Mouse (Mus musculus): Measurements from ENCODE around the gene Arhgap24. TPM values are rescaled to one million over a fixed set of nuclear protein-coding genes. Genes with fewer than 3 reads are reported as not detected.

The Arhgap24 gene
- polyA plus RNA-seq, 1 experiment from 2014 or later, result 13.0 TPM

DNA sequence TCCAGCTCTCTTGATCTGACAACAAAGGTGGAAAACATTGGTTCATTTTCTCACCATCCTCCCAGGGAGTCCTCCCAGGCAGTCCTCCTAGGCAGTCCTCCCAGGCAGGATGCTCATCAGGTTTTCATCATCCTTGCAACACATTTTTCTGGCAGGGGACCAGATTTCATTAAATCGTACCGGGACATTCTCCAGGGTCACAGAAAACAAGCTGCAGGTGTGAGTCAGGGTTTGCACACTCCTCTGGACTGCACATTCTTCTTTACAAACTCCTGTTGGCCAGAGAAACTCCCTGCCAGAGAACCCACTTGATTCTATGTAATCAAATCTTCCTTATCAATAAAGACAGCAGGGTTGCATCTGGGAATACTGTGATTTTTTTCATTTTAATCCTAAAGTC is 25.9 kb upstream of the Arhgap24 start:
- no peak for ATAC-seq (ENCODE audit: insufficient number of reproducible peaks, low FRiP score, low TSS enrichment, low read depth)
- Histone ChIP-seq H3K27ac (replicated peaks; ENCODE audit: low read depth, low read length) (no peak overlapping the region), H3K9ac (ENCODE audit: low read length) (no peak overlapping the region), H3K4me3 (ENCODE audit: low read depth, low read length) (no peak overlapping the region), H3K27me3 (ENCODE audit: control insufficient read depth, insufficient read depth, low read length) (no peaks in the 10 kb centered on the region), H3K9me3 (ENCODE audit: control insufficient read depth, low read length) (no peaks in the 10 kb centered on the region), H3K4me1 (ENCODE audit: control insufficient read depth, insufficient read depth, low read length) (peaks cover 4% of the 10 kb centered on the region; the same call in 1 of the 2 replicates), H3K4me2 (ENCODE audit: low read depth, severe bottlenecking) (no peak overlapping the region), H3K36me3 (ENCODE audit: control insufficient read depth, insufficient read depth, low read length) (no peaks in the 10 kb centered on the region)
- 12% methylated on average over 2 of the region's 2 CpGs for WGBS
- DNase-seq (ENCODE audit: low spot score), result peak; percentile 41

GRCm38 (mm10) chr5:102460452-102461197 is 20.6 kb upstream of the Arhgap24 start:
- Histone ChIP-seq H3K4me2 (ENCODE audit: low read depth, severe bottlenecking) (no peak overlapping the region), H3K27ac (replicated peaks; ENCODE audit: low read depth, low read length) (no peak overlapping the region), H3K4me3 (ENCODE audit: low read depth, low read length) (no peak overlapping the region), H3K9me3 (ENCODE audit: control insufficient read depth, low read length) (no peaks in the 10 kb centered on the region), H3K9ac (ENCODE audit: low read length) (no peak overlapping the region), H3K27me3 (ENCODE audit: control insufficient read depth, insufficient read depth, low read length) (no peaks in the 10 kb centered on the region), H3K36me3 (ENCODE audit: control insufficient read depth, insufficient read depth, low read length) (no peaks in the 10 kb centered on the region), H3K4me1 (ENCODE audit: control insufficient read depth, insufficient read depth, low read length) (no peaks in the 10 kb centered on the region)
- WGBS, result 86% methylated on average over 12 of the region's 12 CpGs
- no peak for DNase-seq (ENCODE audit: low spot score)
- no peak for ATAC-seq (ENCODE audit: insufficient number of reproducible peaks, low FRiP score, low TSS enrichment, low read depth)

GRCm38 (mm10) chr5:102462948-102463347 is 18.2 kb upstream of the Arhgap24 start:
- WGBS, result 87% methylated on average over 3 of the region's 3 CpGs
- no peaks in the 10 kb centered on the region for H3K36me3 ChIP-seq (ENCODE audit: control insufficient read depth, insufficient read depth, low read length)
- DNase-seq (ENCODE audit: low spot score) (no peak), ATAC-seq (ENCODE audit: insufficient number of reproducible peaks, low FRiP score, low TSS enrichment, low read depth) (no peak)
- H3K9me3 ChIP-seq (ENCODE audit: control insufficient read depth, low read length), result no peaks in the 10 kb centered on the region
- H3K9ac ChIP-seq (ENCODE audit: low read length), result no peak overlapping the region
- H3K4me3 ChIP-seq (ENCODE audit: low read depth, low read length), result no peak overlapping the region
- no peaks in the 10 kb centered on the region for H3K4me1 ChIP-seq (ENCODE audit: control insufficient read depth, insufficient read depth, low read length)
- H3K27me3 ChIP-seq (ENCODE audit: control insufficient read depth, insufficient read depth, low read length), result no peaks in the 10 kb centered on the region
- no peak overlapping the region for H3K27ac ChIP-seq (replicated peaks; ENCODE audit: low read depth, low read length)
- no peak overlapping the region for H3K4me2 ChIP-seq (ENCODE audit: low read depth, severe bottlenecking)

DNA sequence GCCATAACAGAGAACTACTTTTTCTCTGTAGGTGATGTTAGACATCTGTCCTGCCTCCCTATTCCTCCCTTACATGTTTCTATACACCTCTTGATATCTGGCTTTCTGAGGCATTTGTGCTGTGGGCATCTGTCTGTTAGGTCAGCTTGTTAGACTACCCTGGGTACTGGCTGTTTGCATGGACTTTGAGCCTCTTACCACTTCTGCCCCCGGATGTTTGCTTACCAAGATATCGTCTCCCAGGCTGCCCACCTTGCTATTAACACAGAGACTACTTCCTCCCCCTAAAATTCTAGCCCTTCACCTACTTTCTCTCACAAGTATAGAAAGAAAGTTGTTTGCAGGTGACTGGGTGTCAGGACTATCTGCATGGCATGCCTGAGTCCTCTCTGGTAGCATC is 15.8 kb upstream of the Arhgap24 start:
- Histone ChIP-seq H3K9ac (ENCODE audit: low read length) (no peak overlapping the region), H3K4me1 (ENCODE audit: control insufficient read depth, insufficient read depth, low read length) (no peaks in the 10 kb centered on the region), H3K4me3 (ENCODE audit: low read depth, low read length) (no peak overlapping the region), H3K27me3 (ENCODE audit: control insufficient read depth, insufficient read depth, low read length) (no peaks in the 10 kb centered on the region), H3K36me3 (ENCODE audit: control insufficient read depth, insufficient read depth, low read length) (no peaks in the 10 kb centered on the region), H3K27ac (replicated peaks; ENCODE audit: low read depth, low read length) (no peak overlapping the region), H3K9me3 (ENCODE audit: control insufficient read depth, low read length) (no peaks in the 10 kb centered on the region), H3K4me2 (ENCODE audit: low read depth, severe bottlenecking) (no peak overlapping the region)
- DNase-seq (ENCODE audit: low spot score) (no peak), ATAC-seq (ENCODE audit: insufficient number of reproducible peaks, low FRiP score, low TSS enrichment, low read depth) (no peak)
- WGBS, result 88% methylated on average over 2 of the region's 2 CpGs

- H3K9ac ChIP-seq (ENCODE audit: low read length), result no peak overlapping the region
- H3K4me2 ChIP-seq (ENCODE audit: low read depth, severe bottlenecking), result no peak overlapping the region
- ATAC-seq (ENCODE audit: insufficient number of reproducible peaks, low FRiP score, low TSS enrichment, low read depth) (no peak), DNase-seq (ENCODE audit: low spot score) (no peak)
- H3K27me3 ChIP-seq (ENCODE audit: control insufficient read depth, insufficient read depth, low read length), result no peaks in the 10 kb centered on the region
- H3K4me1 ChIP-seq (ENCODE audit: control insufficient read depth, insufficient read depth, low read length), result no peaks in the 10 kb centered on the region
- 34% methylated on average over 3 of the region's 3 CpGs for WGBS
- H3K36me3 ChIP-seq (ENCODE audit: control insufficient read depth, insufficient read depth, low read length), result no peaks in the 10 kb centered on the region
- no peak overlapping the region for H3K4me3 ChIP-seq (ENCODE audit: low read depth, low read length)
- no peak overlapping the region for H3K27ac ChIP-seq (replicated peaks; ENCODE audit: low read depth, low read length)
- H3K9me3 ChIP-seq (ENCODE audit: control insufficient read depth, low read length), result no peaks in the 10 kb centered on the region
These were observed 12.9 kb upstream of the Arhgap24 start for GRCm38 (mm10) chr5:102468292-102468691.

- H3K9ac ChIP-seq (ENCODE audit: low read length), result no peak overlapping the region
- WGBS, result 64% methylated on average over 2 of the region's 2 CpGs
- no peaks in the 10 kb centered on the region for H3K9me3 ChIP-seq (ENCODE audit: control insufficient read depth, low read length)
- no peak for DNase-seq (ENCODE audit: low spot score)
- H3K27me3 ChIP-seq (ENCODE audit: control insufficient read depth, insufficient read depth, low read length), result no peaks in the 10 kb centered on the region
- no peak overlapping the region for H3K4me2 ChIP-seq (ENCODE audit: low read depth, severe bottlenecking)
- no peak overlapping the region for H3K27ac ChIP-seq (replicated peaks; ENCODE audit: low read depth, low read length)
- no peaks in the 10 kb centered on the region for H3K4me1 ChIP-seq (ENCODE audit: control insufficient read depth, insufficient read depth, low read length)
- ATAC-seq (ENCODE audit: insufficient number of reproducible peaks, low FRiP score, low TSS enrichment, low read depth), result no peak
- H3K4me3 ChIP-seq (ENCODE audit: low read depth, low read length), result no peak overlapping the region
- H3K36me3 ChIP-seq (ENCODE audit: control insufficient read depth, insufficient read depth, low read length), result no peaks in the 10 kb centered on the region
These were observed 10.9 kb upstream of the Arhgap24 start for GRCm38 (mm10) chr5:102470284-102470683.

DNA sequence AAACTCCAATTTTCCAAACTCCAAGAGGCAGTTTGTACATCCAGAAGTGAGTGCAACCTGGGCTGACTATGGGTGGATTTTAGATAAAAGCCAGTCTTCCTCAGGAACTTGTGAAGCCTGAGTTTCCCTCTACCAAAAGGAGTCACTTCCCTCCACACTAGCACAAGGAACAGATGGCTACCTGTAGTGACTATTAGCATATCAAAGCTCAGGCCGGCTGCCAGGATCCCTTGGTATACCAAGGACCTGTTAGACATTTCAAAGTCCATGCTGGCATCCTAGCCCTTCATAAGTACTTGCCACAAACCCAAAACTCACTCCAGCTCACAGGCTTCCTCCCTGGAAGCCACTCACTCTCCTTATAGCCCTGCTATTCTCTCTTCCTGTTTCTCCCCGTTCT is 3.1 kb upstream of the Arhgap24 start:
- H3K4me1 ChIP-seq (ENCODE audit: control insufficient read depth, insufficient read depth, low read length), result peaks cover 9% of the 10 kb centered on the region; the same call in 1 of the 2 replicates
- no peak overlapping the region for H3K9ac ChIP-seq (ENCODE audit: low read length)
- no peak overlapping the region for H3K4me3 ChIP-seq (ENCODE audit: low read depth, low read length)
- H3K4me2 ChIP-seq (ENCODE audit: low read depth, severe bottlenecking), result no peak overlapping the region
- no peak for DNase-seq (ENCODE audit: low spot score)
- ATAC-seq (ENCODE audit: insufficient number of reproducible peaks, low FRiP score, low TSS enrichment, low read depth), result no peak
- no peaks in the 10 kb centered on the region for H3K36me3 ChIP-seq (ENCODE audit: control insufficient read depth, insufficient read depth, low read length)
- no peak overlapping the region for H3K27ac ChIP-seq (replicated peaks; ENCODE audit: low read depth, low read length)
- H3K27me3 ChIP-seq (ENCODE audit: control insufficient read depth, insufficient read depth, low read length), result no peaks in the 10 kb centered on the region
- WGBS, result 5% methylated on average over 2 of the region's 2 CpGs
- no peaks in the 10 kb centered on the region for H3K9me3 ChIP-seq (ENCODE audit: control insufficient read depth, low read length)

GRCm38 (mm10) chr5:102483285-102483975 is 2.2 kb downstream of the Arhgap24 start:
- no peak for DNase-seq (ENCODE audit: low spot score)
- no peaks in the 10 kb centered on the region for H3K27me3 ChIP-seq (ENCODE audit: control insufficient read depth, insufficient read depth, low read length)
- 24% methylated on average over 10 of the region's 10 CpGs for WGBS
- no peaks in the 10 kb centered on the region for H3K36me3 ChIP-seq (ENCODE audit: control insufficient read depth, insufficient read depth, low read length)
- H3K9me3 ChIP-seq (ENCODE audit: control insufficient read depth, low read length), result no peaks in the 10 kb centered on the region
- no peak for ATAC-seq (ENCODE audit: insufficient number of reproducible peaks, low FRiP score, low TSS enrichment, low read depth)
- H3K4me2 ChIP-seq (ENCODE audit: low read depth, severe bottlenecking), result peak overlapping the region; percentile 75
- 0 out of 2 replicates have a peak overlapping the region, but pooled peaks have one; percentile 12 for H3K9ac ChIP-seq (ENCODE audit: low read length)
- peak overlapping the region; percentile 2; the same call in 1 of the 2 replicates for H3K4me3 ChIP-seq (ENCODE audit: low read depth, low read length)
- no peak overlapping the region for H3K27ac ChIP-seq (replicated peaks; ENCODE audit: low read depth, low read length)
- peaks cover 15% of the 10 kb centered on the region; the same call in 1 of the 2 replicates for H3K4me1 ChIP-seq (ENCODE audit: control insufficient read depth, insufficient read depth, low read length)
